Mouse (Mus musculus) splenic B cell, adult 2 months (primary cell): ENCODE measurements around the gene Pex16.

Experiments
- DNase-seq: peaks from one replicate; pipeline ENCODE4 v3.0.0-alpha.2; 2011; ENCODE audit warnings: low read depth, low spot score
- H3K27me3 ChIP-seq: 2 replicates; pipeline ENCODE4 v1.6.1; 2012; ENCODE audit warnings: mild to moderate bottlenecking, low read length, moderate library complexity, mixed read lengths; ENCODE audit not compliant: control insufficient read depth, poor library complexity, insufficient read depth, severe bottlenecking
- H3K36me3 ChIP-seq: 2 replicates; pipeline ENCODE4 v1.6.1; 2012; ENCODE audit warnings: mild to moderate bottlenecking, low read length, moderate library complexity, mixed read lengths; ENCODE audit not compliant: control insufficient read depth, poor library complexity, insufficient read depth, severe bottlenecking

Gene Pex16

DNA sequence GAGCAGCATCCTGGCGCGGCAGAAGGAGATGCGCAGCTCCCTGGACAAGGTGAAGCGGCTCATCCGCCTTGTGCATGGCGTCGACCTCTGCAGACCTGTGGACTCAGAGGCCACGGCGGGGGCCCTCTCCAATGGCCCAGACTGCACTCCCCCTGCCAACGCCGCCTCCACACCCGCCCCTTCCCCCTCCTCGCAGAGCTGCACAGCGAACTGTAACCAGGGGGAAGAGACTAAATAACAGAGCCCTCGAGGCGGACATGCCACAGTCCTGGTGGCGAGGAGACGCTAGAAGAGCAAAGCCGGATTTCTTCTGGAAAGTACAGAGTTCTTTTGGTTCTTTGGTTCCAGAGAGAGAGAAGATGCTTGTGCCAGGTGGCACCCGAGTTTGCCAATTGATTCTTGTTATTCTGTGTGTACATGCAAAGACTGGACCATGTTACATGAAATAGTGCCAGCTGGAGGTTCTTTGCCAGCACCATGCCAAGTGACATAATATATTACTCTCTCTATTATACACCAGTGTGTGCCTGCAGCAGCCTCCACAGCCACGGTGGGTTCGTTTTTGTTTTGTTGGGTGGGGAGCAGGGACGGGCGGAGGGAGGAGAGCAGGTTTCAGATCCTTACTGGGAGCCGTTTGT lies 14.2 kb upstream of the Pex16 start:
- no peak for DNase-seq
- H3K36me3 ChIP-seq: peaks cover 21% of the 10 kb centered on the region
- no peaks in the 10 kb centered on the region for H3K27me3 ChIP-seq

DNA sequence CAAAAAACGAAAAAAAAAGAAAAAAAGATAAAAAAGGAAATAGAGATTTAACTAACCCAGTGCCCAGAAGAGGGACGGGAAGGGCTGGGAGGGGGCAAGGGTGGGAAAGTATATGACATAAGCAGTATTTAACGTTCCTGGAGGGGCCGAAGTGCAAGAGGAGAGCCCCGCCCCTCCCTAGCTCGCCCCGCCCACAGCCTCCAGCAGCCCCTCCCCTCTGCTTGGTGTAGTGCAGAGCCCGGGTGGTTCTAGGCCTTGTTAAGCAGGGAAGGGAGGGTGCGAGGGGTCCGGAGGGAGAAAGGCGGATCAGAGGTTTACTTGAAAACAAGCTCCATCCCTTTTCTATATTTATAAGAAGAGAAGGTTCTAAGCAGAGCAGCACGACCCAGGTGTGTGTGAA lies 13.6 kb upstream of the Pex16 start:
- no peak for DNase-seq
- Histone ChIP-seq H3K36me3 (peaks cover 18% of the 10 kb centered on the region), H3K27me3 (no peaks in the 10 kb centered on the region)

GRCm38 (mm10) chr2:92361795-92362194 lies 12.7 kb upstream of the Pex16 start:
- no peaks in the 10 kb centered on the region for H3K27me3 ChIP-seq
- H3K36me3 ChIP-seq: peaks cover 18% of the 10 kb centered on the region
- no peak for DNase-seq

GRCm38 (mm10) chr2:92362571-92363228 lies 11.8 kb upstream of the Pex16 start:
- DNase-seq: no peak
- H3K27me3 ChIP-seq: no peaks in the 10 kb centered on the region
- H3K36me3 ChIP-seq: peaks cover 12% of the 10 kb centered on the region

DNA sequence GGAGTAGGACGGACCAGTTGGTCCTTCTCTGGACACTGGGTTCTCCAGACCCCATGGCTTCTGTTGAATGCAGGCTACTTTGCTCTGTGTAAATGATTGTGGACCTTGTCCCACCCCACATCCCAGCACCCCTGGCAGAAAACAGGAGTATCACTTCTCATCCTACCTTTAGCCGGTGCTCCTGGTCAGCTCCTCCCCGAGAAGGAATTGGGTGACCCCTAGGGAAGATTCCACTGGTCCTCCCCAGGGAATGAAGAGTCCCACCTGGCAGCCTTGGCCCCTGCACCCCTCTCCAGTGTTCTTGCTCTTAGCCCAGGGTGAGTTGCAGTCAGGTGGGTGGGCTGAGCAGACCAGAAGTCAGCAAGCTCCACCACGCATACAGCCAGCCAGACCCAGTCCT lies 10.4 kb upstream of the Pex16 start:
- no peaks in the 10 kb centered on the region for H3K27me3 ChIP-seq
- H3K36me3 ChIP-seq: peaks cover 6% of the 10 kb centered on the region
- DNase-seq: no peak

- no peak for DNase-seq
- Histone ChIP-seq H3K27me3 (no peaks in the 10 kb centered on the region), H3K36me3 (peaks cover 2% of the 10 kb centered on the region; the same call in 1 of the 2 replicates)
These were observed 8.9 kb upstream of the Pex16 start for GRCm38 (mm10) chr2:92365568-92365967.

GRCm38 (mm10) chr2:92367383-92368029 lies 7.0 kb upstream of the Pex16 start:
- no peak for DNase-seq
- H3K27me3 ChIP-seq: no peaks in the 10 kb centered on the region

DNA sequence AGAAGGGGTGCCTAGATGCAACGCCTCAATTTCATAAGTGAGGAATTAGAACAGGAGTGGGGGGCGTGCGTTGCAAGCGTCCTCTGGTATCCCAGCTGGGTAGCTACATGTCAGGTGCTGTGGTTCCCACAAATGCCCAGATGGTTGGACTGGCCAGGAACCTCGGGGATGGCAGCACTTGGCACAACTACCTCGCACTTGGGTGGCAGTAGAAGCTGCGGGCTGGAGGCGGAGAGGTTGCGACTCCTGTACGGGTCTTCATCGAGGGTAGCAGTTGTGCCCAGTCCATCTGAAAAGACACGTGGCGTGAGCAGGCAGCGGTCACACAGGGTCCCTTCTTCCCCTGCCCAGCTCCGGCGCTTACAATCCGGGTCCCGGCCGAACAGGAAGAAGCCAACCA lies 4.1 kb upstream of the Pex16 start:
- no peaks in the 10 kb centered on the region for H3K36me3 ChIP-seq
- no peaks in the 10 kb centered on the region for H3K27me3 ChIP-seq
- no peak for DNase-seq

More at GRCm38 (mm10) chr2:92367383-92368029, 7.0 kb upstream of the Pex16 start:
- no peaks in the 10 kb centered on the region for H3K36me3 ChIP-seq

GRCm38 (mm10) chr2:92370821-92371805 lies 3.4 kb upstream of the Pex16 start:
- Histone ChIP-seq H3K27me3 (no peaks in the 10 kb centered on the region), H3K36me3 (no peaks in the 10 kb centered on the region)
- DNase-seq: peak; percentile 43

GRCm38 (mm10) chr2:92371971-92372690 lies 2.3 kb upstream of the Pex16 start:
- no peaks in the 10 kb centered on the region for H3K36me3 ChIP-seq
- DNase-seq: no peak
- no peaks in the 10 kb centered on the region for H3K27me3 ChIP-seq

DNA sequence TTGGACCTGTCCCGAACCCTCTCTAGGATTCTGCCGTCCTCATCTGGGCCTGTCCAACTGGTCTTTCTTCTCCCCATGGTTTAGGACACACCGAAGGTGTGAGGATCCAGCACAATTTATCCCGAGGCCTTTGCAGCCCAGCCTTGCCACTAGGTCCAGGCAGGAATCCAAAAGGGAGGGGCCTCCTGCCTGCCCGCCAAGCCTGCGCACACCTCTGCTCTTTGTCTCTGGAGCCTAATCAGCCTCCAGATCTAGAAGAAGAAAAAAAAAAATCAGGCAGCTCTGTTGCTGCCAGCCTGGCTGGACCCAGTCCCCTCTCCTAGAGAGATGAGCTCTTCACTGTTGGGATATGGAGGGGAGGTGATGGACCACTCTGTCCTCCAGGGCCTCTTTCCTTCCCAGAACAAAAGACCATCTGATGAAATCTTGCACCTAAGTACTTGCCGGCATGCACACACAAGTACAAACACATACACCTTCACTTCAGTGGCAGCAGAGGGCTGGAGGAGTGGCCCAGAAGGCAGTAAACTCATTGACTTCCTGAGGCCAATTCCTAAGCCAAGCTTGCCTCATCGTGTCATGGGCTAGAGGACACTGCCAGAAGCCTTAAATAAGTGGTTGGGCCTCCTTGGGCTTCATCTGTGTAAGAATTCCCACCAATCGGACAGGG lies 1.6 kb upstream of the Pex16 start:
- Histone ChIP-seq H3K36me3 (no peaks in the 10 kb centered on the region), H3K27me3 (no peaks in the 10 kb centered on the region)
- no peak for DNase-seq

- Histone ChIP-seq H3K27me3 (no peaks in the 10 kb centered on the region), H3K36me3 (no peaks in the 10 kb centered on the region)
- no peak for DNase-seq
These were observed 1.1 kb upstream of the Pex16 start for GRCm38 (mm10) chr2:92373437-92373813.

GRCm38 (mm10) chr2:92375099-92375623 lies 685 bp downstream of the Pex16 start:
- H3K27me3 ChIP-seq: no peaks in the 10 kb centered on the region
- peak; percentile 97 for DNase-seq
- peaks cover 6% of the 10 kb centered on the region for H3K36me3 ChIP-seq
